Mouse (Mus musculus) ovary, adult 2 months (tissue): Measurements from ENCODE around the gene Klhdc10. TPM values are rescaled to one million over a fixed set of nuclear protein-coding genes. Genes with fewer than 3 reads are reported as not detected.

Experiments
- polyA plus RNA-seq: library from polyadenylated mRNA; depleted of rRNA; stranded (reverse); fragments of >200 nt; gene quantifications from 2 replicates; pipeline ENCODE4 v1.2.3, GENCODE M21; 2012; rRNA removed

Gene Klhdc10
- 18.4 and 25.9 TPM in 2 replicates for polyA plus RNA-seq

GRCm38 (mm10) chr6:30401308-30402015 is at the start of gene Klhdc10:
Gene Klhdc10 (plus strand): TSS chr6:30401868.

GRCm38 (mm10) chr6:30390714-30391697 is 10.7 kb upstream of the Klhdc10 start, which contains the start of gene Zc3hc1:
Gene Zc3hc1 (minus strand): TSS chr6:30391028.

Other genes with a start within 250 kb of the Klhdc10 start
- gene Ube2h, start 97.3 kb upstream of the Klhdc10 start, polyA plus RNA-seq: 233 and 347 TPM in 2 replicates
- 17.1 and 19.3 TPM in 2 replicates for gene Zc3hc1, start 10.8 kb upstream of the Klhdc10 start, polyA plus RNA-seq
- gene Tmem209, start 107.9 kb downstream of the Klhdc10 start, polyA plus RNA-seq: 46.7 and 62.1 TPM in 2 replicates
- gene Ssmem1, start 108.0 kb downstream of the Klhdc10 start, polyA plus RNA-seq: not detected in 2 replicates
- 0.61 and 0.85 TPM in 2 replicates for gene Cpa2, start 139.7 kb downstream of the Klhdc10 start, polyA plus RNA-seq
- gene Cpa4, start 166.5 kb downstream of the Klhdc10 start, polyA plus RNA-seq: not detected in 2 replicates
- gene Cpa5, start 209.1 kb downstream of the Klhdc10 start, polyA plus RNA-seq: not detected in 2 replicates
- 6.9 and 10.7 TPM in 2 replicates for gene Cpa1, start 237.3 kb downstream of the Klhdc10 start, polyA plus RNA-seq